Comparison of ENCODE assay signal across 9 mouse cellular contexts in genomic region chr7:91262998-91263397, GRCm38 (mm10).
DNase-seq lines count a peak whose midpoint lies in the region; ATAC-seq lines count a peak whose summit lies in the region.
"Had no signal": no experiment of that assay in that cellular context is flagged by ENCODE, and none has a peak within 500 bp of the region (broad histone marks: within the 10 kb centered on the region; RNA-seq: fewer than 3 reads in every experiment).

No protein-coding gene starts in this region.

- peak overlapping the region; percentile 39 for H3K4me3 ChIP-seq in heart, embryonic 11.5 days (ENCODE audit: low read depth, low read length)
- peak overlapping the region; percentile 55 for H3K4me3 ChIP-seq in forebrain, embryonic 13.5 days
- H3K4me3 ChIP-seq: erythroblast, embryonic 14.5 days had no signal

- H3K27ac ChIP-seq in heart, embryonic 11.5 days (ENCODE audit: low read depth, low read length) = no peak overlapping the region
- H3K27ac ChIP-seq in forebrain, embryonic 13.5 days = no peak overlapping the region

- H3K9ac ChIP-seq in heart, embryonic 11.5 days (ENCODE audit: low read depth, low read length) = no peak overlapping the region
- peak overlapping the region; percentile 66 for H3K9ac ChIP-seq in forebrain, embryonic 13.5 days

- no peak for ATAC-seq in heart, embryonic 11.5 days (replicated peaks; ENCODE audit: insufficient number of reproducible peaks, low FRiP score, low TSS enrichment)
- ATAC-seq in forebrain, embryonic 13.5 days = peak; percentile 32
- ATAC-seq in monocyte, adult 5-6 weeks (replicated peaks; ENCODE audit: insufficient number of reproducible peaks, low FRiP score, low TSS enrichment, poor library complexity, severe bottlenecking) = no peak

- no peaks in the 10 kb centered on the region for H3K36me3 ChIP-seq in heart, embryonic 11.5 days (ENCODE audit: control insufficient read depth, insufficient read depth, low read length)
- no peaks in the 10 kb centered on the region for H3K36me3 ChIP-seq in forebrain, embryonic 13.5 days (ENCODE audit: poor library complexity, severe bottlenecking)

- peak overlapping the region; percentile 83 for H3K4me2 ChIP-seq in heart, embryonic 11.5 days
- H3K4me2 ChIP-seq in forebrain, embryonic 13.5 days = peak overlapping the region; percentile 76

- H3K4me1 ChIP-seq in heart, embryonic 11.5 days (ENCODE audit: control insufficient read depth, insufficient read depth, low read length) = peaks cover 3% of the 10 kb centered on the region; the same call in 1 of the 2 replicates
- peaks cover 13% of the 10 kb centered on the region; the same call in 1 of the 2 replicates for H3K4me1 ChIP-seq in forebrain, embryonic 13.5 days

- 7% methylated on average over 9 of the region's 9 CpGs for whole genome bisulfite sequencing in heart, embryonic 11.5 days (ENCODE audit: insufficient replicate concordance)
- WGBS in forebrain, embryonic 13.5 days = 6% methylated on average over 9 of the region's 9 CpGs

- H3K27me3 ChIP-seq in heart, embryonic 11.5 days (ENCODE audit: control insufficient read depth, insufficient read depth, low read length) = no peaks in the 10 kb centered on the region
- no peaks in the 10 kb centered on the region for H3K27me3 ChIP-seq in forebrain, embryonic 13.5 days

- DNase-seq in heart, adult 11 months = no peak
- peak; percentile 18 for DNase-seq in R1 (ENCODE audit: low read depth, low spot score)
- peak; percentile 6 for DNase-seq in mesoderm, embryonic 11.5 days (ENCODE audit: low read depth, low spot score)
- no peak for DNase-seq in thymus, postnatal 36 days
- no peak for DNase-seq in urinary bladder, adult 2 months (ENCODE audit: low spot score)

- no peaks in the 10 kb centered on the region for H3K9me3 ChIP-seq in heart, embryonic 11.5 days (replicated peaks; ENCODE audit: control insufficient read depth, low read length)
- H3K9me3 ChIP-seq in forebrain, embryonic 13.5 days (replicated peaks) = no peaks in the 10 kb centered on the region

Comparison
In these comparisons a context has a peak if more than half of its experiments do, and no peak if none do; other contexts are left out.
1. DNase-seq: peak in R1 (single experiment) and mesoderm, embryonic 11.5 days (single experiment); none in heart, adult 11 months (single experiment), thymus, postnatal 36 days (0 of 2) and urinary bladder, adult 2 months (single experiment).